Comparison of ENCODE assay signal across 27 mouse cellular contexts in genomic region chr2:9689518-9689917, GRCm38 (mm10).
DNase-seq lines count a peak whose midpoint lies in the region; ATAC-seq lines count a peak whose summit lies in the region.
"Had no signal": no experiment of that assay in that cellular context is flagged by ENCODE, and none has a peak within 500 bp of the region (broad histone marks: within the 10 kb centered on the region; RNA-seq: fewer than 3 reads in every experiment).

No protein-coding gene starts in this region.

- H3K4me1 ChIP-seq in midbrain, embryonic 11.5 days (ENCODE audit: control insufficient read depth, insufficient read depth, low read length): no peaks in the 10 kb centered on the region
- H3K4me1 ChIP-seq in hindbrain, embryonic 11.5 days (replicated peaks; ENCODE audit: control insufficient read depth, insufficient read depth, low read length): no peaks in the 10 kb centered on the region
- H3K4me1 ChIP-seq: heart, embryonic 13.5 days; hindbrain, embryonic 15.5 days; intestine, embryonic 15.5 days; lung, embryonic 15.5 days; midbrain, embryonic 13.5 days had no signal

- DNase-seq in CD4-positive helper T cell, adult 2 months (ENCODE audit: low read depth, low spot score): peak; percentile 75
- peak; percentile 23 to 24 for DNase-seq in thymus, postnatal 10 days (ENCODE audit: low spot score in 2 of 2)
- no peak for DNase-seq in cerebellum, postnatal 10 days
- no peak for DNase-seq in midbrain, embryonic 11.5 days (ENCODE audit: low spot score, missing footprints)
- DNase-seq in frontal cortex, postnatal 36 days (ENCODE audit: low spot score in 2 of 2): no peak
- DNase-seq in hindbrain, embryonic 11.5 days (ENCODE audit: low spot score): no peak
- DNase-seq: adrenal gland, postnatal 25 days; cerebellum, adult 11-12 months; cerebellum, adult 9-11 months; forebrain, postnatal 0 days; gastrocnemius, postnatal 36 days; heart, adult 2 months; heart, postnatal 10 days; kidney, adult 2 months; lung, postnatal 4 days; right cerebral cortex, adult 18-20 months had no signal

- H3K36me3 ChIP-seq in midbrain, embryonic 11.5 days (ENCODE audit: control insufficient read depth, insufficient read depth, low read length): no peaks in the 10 kb centered on the region
- H3K36me3 ChIP-seq in hindbrain, embryonic 11.5 days (ENCODE audit: control insufficient read depth, insufficient read depth, low read length): no peaks in the 10 kb centered on the region
- H3K36me3 ChIP-seq: heart, embryonic 13.5 days; hindbrain, embryonic 15.5 days; intestine, embryonic 15.5 days; limb, embryonic 12.5 days; lung, embryonic 15.5 days; midbrain, embryonic 13.5 days had no signal

- H3K4me3 ChIP-seq in midbrain, embryonic 11.5 days (ENCODE audit: low read depth, low read length): no peak overlapping the region
- no peak overlapping the region for H3K4me3 ChIP-seq in hindbrain, embryonic 11.5 days (ENCODE audit: low read depth, low read length)
- H3K4me3 ChIP-seq: erythroblast, embryonic 14.5 days; heart, adult 2 months; heart, embryonic 13.5 days; hindbrain, embryonic 15.5 days; intestine, embryonic 15.5 days; limb, embryonic 12.5 days; lung, embryonic 15.5 days; megakaryocyte, embryonic 14.5 days; midbrain, embryonic 13.5 days had no signal

- no peaks in the 10 kb centered on the region for H3K27me3 ChIP-seq in midbrain, embryonic 11.5 days (ENCODE audit: control insufficient read depth, insufficient read depth, low read length)
- no peaks in the 10 kb centered on the region for H3K27me3 ChIP-seq in hindbrain, embryonic 11.5 days (ENCODE audit: control insufficient read depth, insufficient read depth, low read length)
- H3K27me3 ChIP-seq: heart, embryonic 13.5 days; hindbrain, embryonic 15.5 days; intestine, embryonic 15.5 days; lung, embryonic 15.5 days; midbrain, embryonic 13.5 days; Patski had no signal

- 84% methylated on average over 5 of the region's 5 CpGs for WGBS in midbrain, embryonic 11.5 days
- WGBS in hindbrain, embryonic 11.5 days: 86% methylated on average over 5 of the region's 5 CpGs

- no peak overlapping the region for H3K27ac ChIP-seq in midbrain, embryonic 11.5 days (ENCODE audit: low read depth, low read length)
- no peak overlapping the region for H3K27ac ChIP-seq in hindbrain, embryonic 11.5 days (ENCODE audit: low read depth, low read length)
- H3K27ac ChIP-seq: heart, adult 2 months; heart, embryonic 13.5 days; hindbrain, embryonic 15.5 days; intestine, embryonic 15.5 days; limb, embryonic 12.5 days; lung, embryonic 15.5 days; midbrain, embryonic 13.5 days had no signal

- H3K9ac ChIP-seq in midbrain, embryonic 11.5 days (ENCODE audit: low read length): no peak overlapping the region
- no peak overlapping the region for H3K9ac ChIP-seq in hindbrain, embryonic 11.5 days (ENCODE audit: low read depth, low read length)
- H3K9ac ChIP-seq: forebrain, postnatal 0 days; heart, embryonic 13.5 days; hindbrain, embryonic 15.5 days; intestine, embryonic 15.5 days; limb, embryonic 12.5 days; lung, embryonic 15.5 days; midbrain, embryonic 13.5 days had no signal

- peak; percentile 59 for ATAC-seq in CD4-positive, CD25-positive, alpha-beta regulatory T cell, adult 4 months
- ATAC-seq in inflammation-experienced regulatory T-cells, adult 6 months: peak; percentile 53
- no peak for ATAC-seq in midbrain, embryonic 11.5 days (ENCODE audit: low FRiP score)
- no peak for ATAC-seq in hindbrain, embryonic 11.5 days (ENCODE audit: low FRiP score)
- ATAC-seq: forebrain, postnatal 0 days; intestine, embryonic 15.5 days; midbrain, embryonic 13.5 days; Patski had no signal

- H3K9me3 ChIP-seq in midbrain, embryonic 11.5 days (ENCODE audit: control insufficient read depth, low read length): no peaks in the 10 kb centered on the region
- H3K9me3 ChIP-seq in hindbrain, embryonic 11.5 days (ENCODE audit: control insufficient read depth, low read length): no peaks in the 10 kb centered on the region
- H3K9me3 ChIP-seq: heart, embryonic 13.5 days; hindbrain, embryonic 15.5 days; intestine, embryonic 15.5 days; limb, embryonic 12.5 days; lung, embryonic 15.5 days; megakaryocyte, embryonic 14.5 days; midbrain, embryonic 13.5 days had no signal

- no peak overlapping the region for H3K4me2 ChIP-seq in midbrain, embryonic 11.5 days
- H3K4me2 ChIP-seq in hindbrain, embryonic 11.5 days (replicated peaks; ENCODE audit: low read depth, low read length): no peak overlapping the region
- H3K4me2 ChIP-seq: heart, embryonic 13.5 days; hindbrain, embryonic 15.5 days; intestine, embryonic 15.5 days; limb, embryonic 12.5 days; lung, embryonic 15.5 days; midbrain, embryonic 13.5 days had no signal

Comparison
In these comparisons a context has a peak if more than half of its experiments do, and no peak if none do; other contexts are left out.
1. DNase-seq: peak in CD4-positive helper T cell, adult 2 months (single experiment) and thymus, postnatal 10 days (2 of 2); none in cerebellum, postnatal 10 days (0 of 2), midbrain, embryonic 11.5 days (single experiment), frontal cortex, postnatal 36 days (0 of 2) and hindbrain, embryonic 11.5 days (single experiment).
2. ATAC-seq: peak in CD4-positive, CD25-positive, alpha-beta regulatory T cell, adult 4 months (single experiment) and inflammation-experienced regulatory T-cells, adult 6 months (single experiment); none in midbrain, embryonic 11.5 days (single experiment) and hindbrain, embryonic 11.5 days (single experiment).